Mouse (Mus musculus) megakaryocyte, embryonic 14.5 days (primary cell): ENCODE measurements around the gene Tmpo.

Source experiments
- FLI1 ChIP-seq: IDR thresholded peaks from 2 replicates; pipeline ENCODE4 v1.6.1; 2012; ENCODE audit warnings: low read length, inconsistent platforms, mixed read lengths
- GATA1 ChIP-seq: IDR thresholded peaks from 3 replicates; pipeline ENCODE4 v1.6.1; 2012; ENCODE audit warnings: mixed read lengths, low read length, inconsistent platforms, borderline replicate concordance

- TF ChIP-seq GATA1 (no peak), FLI1 (no peak)
Observed at GRCm38 (mm10) chr10:91179834-91180233, 1.3 kb downstream of the Tmpo start.
